Mouse (Mus musculus) lung, postnatal 4 days (tissue): Measurements from ENCODE around the gene Ets1.

Experiments used
- DNase-seq, 2 experiments: peaks; one replicate each; pipeline ENCODE4 v3.0.0; 2021

Gene Ets1

GRCm38 (mm10) chr9:32635627-32636385, at the start of gene Ets1:
Gene Ets1 (plus strand): TSS chr9:32636221.
- DNase-seq: peak; percentile 31 to 39

GRCm38 (mm10) chr9:32589900-32590299, 46.1 kb upstream of the Ets1 start:
- DNase-seq: peak; percentile 81 to 89

- no peak for DNase-seq
Measured at GRCm38 (mm10) chr9:32590571-32590970, 45.5 kb upstream of the Ets1 start.

- peak; percentile 64 to 82 for DNase-seq
Measured at GRCm38 (mm10) chr9:32591732-32592582, 44.1 kb upstream of the Ets1 start.

DNA sequence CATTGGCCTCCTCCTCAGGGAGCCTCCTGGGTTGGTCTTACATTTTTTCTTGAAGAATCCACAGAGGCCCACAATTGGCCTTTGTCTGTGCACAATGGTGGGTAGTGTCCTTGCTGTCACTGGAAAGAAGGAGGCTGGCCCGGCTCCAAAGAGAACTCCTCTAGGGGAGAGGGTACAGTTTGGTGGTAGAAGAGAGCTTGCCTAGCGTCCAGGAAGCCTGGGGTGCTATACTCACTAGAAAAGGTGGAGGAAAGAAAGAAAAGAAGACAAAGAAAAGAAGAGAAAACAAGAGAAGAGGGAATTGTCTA, 43.5 kb upstream of the Ets1 start:
- no peak for DNase-seq

GRCm38 (mm10) chr9:32593816-32594215, 42.2 kb upstream of the Ets1 start:
- no peak for DNase-seq

DNA sequence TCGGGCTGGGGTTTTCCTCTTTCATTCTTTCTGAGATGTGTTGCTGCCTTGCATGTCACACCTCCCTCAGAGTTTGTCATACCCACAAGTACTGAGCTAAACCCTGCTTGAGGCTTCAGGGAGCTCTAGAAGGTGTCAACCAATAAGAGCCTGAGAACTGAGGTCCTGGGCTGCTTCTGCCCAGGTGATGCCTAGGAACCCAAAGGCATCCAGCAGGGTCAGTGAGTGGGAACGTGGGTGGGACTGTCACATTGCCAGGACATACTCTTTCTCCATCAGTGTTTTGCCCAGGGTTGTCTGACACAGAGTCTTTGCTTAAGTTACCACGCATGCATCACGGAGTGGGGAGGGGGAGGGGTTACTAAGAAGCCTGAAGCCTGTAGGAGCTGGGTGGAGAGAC, 41.7 kb upstream of the Ets1 start:
- DNase-seq: no peak

GRCm38 (mm10) chr9:32595076-32595820, 40.8 kb upstream of the Ets1 start:
- peak in 1 of 2 experiments; percentile 40 for DNase-seq

DNA sequence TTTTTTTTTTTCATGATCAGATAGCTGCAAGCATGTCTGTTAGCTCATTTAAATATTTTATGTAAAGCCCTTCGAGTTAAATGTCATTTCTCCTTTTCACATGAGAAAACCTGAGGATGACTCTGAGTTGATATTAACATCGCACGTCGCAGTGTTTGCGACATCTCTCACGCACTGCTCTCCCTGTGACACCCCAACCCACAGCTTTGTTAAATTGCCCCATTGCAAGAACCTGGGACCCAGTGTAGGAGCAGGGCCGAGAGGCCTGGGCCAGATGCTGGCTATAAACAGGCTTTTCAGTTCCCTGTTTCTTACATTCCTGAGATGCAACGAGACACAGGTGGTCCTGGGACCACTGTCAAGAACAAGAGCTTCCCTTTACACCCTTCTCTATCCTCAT, 39.7 kb upstream of the Ets1 start:
- DNase-seq: no peak

DNA sequence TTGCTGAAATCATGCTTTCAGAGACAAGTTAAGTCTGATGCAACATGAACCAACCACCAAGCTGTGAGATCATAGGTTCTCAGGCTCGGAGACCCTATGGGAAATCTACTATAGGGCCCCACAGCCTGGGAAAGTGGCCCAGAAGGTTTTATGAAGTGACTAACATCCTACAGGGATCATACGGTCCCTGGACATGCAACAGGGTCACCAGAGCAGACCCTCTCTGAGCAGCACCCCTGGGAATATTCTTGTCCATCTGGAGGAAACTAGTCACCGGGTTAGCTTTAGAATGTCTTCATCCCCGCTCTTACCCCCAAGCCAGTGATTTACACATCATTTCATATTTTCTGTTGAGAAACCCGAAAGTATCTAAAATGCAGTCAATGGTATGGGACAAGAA, 34.1 kb upstream of the Ets1 start:
- no peak for DNase-seq

GRCm38 (mm10) chr9:32603097-32603496, 32.9 kb upstream of the Ets1 start:
- no peak for DNase-seq

DNA sequence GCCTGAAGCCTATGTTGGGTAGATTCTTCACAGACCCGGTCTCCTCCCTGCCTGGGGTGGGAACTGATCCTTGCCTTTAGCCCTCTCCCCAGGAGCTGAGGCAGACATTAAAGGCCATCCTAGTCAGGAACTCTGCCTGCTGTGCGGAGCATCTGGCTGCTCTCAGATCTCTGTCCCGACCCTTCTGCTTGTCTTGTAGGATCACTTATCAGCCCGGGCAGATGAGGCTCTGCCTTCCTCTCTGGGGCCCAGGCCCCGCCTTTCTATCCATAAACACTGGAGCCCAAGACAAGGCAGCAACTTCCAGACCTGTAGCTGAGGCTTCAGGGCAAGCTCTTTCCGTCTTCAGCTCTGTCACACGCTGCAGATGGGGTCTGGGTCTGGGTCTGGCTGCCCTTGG, 28.8 kb upstream of the Ets1 start:
- DNase-seq: peak in 1 of 2 experiments; percentile 66

DNA sequence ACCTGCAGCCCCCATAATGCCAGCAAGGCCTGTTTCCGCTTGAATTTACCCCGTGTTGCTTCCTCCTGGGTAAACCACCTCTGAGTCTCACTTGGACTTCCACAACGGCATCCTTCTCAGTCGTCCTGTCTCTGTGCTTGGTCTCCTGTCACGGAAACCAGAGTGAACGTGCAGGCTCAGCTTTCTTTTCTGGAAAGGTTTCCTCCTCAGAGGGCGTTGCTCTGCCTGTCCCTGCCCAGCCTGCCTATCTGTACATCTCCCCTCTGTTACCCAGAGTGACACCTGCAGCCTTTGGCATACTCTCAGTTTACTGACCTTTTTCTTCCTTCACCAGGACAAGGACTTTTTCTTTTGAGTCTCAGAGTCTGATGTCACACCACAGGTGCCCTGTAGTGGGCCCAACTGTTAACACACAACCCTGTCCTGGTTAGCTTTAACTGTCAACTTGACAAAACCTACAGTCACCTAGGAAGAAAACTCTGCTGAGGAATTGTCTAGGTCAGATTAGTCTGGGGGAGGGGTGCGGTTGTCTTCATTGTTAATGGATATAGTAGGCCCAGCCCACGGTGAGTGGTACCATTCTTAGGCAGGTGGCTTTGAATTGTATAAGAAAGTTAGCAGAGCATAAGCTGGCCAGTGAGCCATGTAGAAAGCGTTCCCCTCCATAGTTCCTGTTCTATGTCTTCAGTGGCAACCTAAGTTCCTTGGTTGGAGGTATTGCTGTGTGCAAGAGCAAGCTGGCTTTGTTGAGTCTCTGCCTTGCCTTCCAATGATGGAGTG, 27.0 kb upstream of the Ets1 start:
- no peak for DNase-seq

DNA sequence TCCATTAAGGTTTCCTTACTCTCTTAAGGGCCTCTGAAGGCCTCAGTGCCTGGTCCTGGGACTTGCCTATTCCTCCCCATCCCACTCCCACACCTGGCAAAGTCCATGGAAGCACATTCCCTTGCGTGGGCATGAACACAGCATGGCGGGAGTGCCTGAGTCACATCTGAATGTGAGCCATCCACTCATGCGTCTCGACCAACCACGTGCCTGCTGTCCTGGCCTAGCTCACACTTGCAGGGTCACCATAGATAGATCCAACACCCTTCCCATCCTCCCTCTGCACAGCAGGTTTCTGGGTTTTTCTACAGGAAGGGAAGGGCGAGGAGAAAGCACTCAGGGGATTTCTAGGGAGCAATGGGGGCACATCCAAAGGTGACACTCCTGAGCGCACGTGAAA, 25.8 kb upstream of the Ets1 start:
- DNase-seq: no peak

DNA sequence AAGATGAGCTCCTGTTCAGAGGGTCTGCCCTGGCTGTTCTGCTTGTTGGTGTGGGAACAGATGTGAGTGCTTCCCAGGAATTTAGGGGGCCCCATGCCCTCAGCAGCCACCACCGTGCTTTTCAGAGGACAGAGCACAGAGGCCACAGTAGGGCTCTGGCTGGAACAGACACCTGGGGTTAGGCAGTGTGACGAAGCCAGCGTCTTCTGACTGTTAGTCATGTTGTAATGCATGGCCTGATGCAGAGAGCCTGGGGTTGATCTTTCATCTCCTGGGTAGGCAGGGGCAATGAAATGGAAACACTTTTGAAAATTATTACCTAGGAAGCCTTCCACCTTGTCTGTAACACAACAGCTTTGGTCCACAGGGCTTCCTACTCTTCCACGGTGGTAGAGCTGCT, 25.4 kb upstream of the Ets1 start:
- DNase-seq: no peak

- no peak for DNase-seq
Measured at GRCm38 (mm10) chr9:32611340-32611739, 24.7 kb upstream of the Ets1 start.

GRCm38 (mm10) chr9:32612426-32612825, 23.6 kb upstream of the Ets1 start:
- no peak for DNase-seq

DNA sequence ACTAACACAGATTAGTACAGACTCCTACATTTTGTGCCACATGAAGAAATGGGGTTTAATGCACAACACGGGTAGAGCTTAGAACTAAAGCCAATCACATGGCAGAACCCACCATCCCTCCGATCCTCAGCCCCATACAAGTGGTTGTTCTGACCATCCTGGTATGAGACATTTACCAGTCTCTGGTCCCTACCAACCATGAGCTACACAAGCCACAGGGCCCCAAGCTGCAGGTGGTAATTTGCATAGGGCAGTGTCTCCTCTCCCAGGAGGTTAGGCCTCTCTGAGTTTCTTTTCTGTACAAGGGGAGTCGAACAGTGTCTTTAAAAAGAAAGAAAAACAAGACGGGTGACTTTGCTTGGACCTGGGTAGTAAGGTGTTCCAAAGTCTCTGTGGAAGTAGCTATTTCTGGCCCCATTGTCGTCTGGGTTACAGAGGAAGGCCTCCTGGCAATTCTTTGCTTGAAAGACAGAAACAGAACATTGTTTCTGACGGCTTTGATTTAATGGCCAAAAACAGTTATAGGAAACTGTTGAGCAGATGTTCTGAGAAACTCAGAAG, 23.1 kb upstream of the Ets1 start:
- no peak for DNase-seq

GRCm38 (mm10) chr9:32614191-32614590, 21.8 kb upstream of the Ets1 start:
- DNase-seq: no peak

GRCm38 (mm10) chr9:32615461-32615860, 20.6 kb upstream of the Ets1 start:
- no peak for DNase-seq

DNA sequence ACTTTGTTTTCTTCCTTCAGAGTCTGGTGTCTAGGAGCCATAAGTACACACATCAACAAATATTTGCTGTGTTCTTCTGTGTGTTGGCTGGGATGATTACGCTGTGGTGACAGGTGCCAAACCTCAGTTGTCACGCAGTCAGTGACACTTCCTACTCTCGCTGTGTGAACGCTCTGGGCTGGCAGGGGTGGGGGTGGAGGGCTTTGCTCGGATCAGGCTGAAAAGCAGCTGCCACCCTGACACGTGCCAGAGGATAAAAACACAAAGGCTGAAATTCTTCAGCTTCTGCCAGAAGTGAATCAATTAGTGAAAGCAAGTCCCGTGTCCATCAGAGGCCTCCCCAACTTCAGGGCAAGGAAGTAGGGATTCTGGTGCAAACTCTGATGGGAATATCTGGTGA, 20.0 kb upstream of the Ets1 start:
- peak; percentile 44 to 68 for DNase-seq
